Mouse (Mus musculus) liver, postnatal 0 days (tissue): ENCODE data around the gene Ick.

Experiments used
- CTCF ChIP-seq: sonication (generic); IDR thresholded peaks from 2 replicates; pipeline ENCODE4 v1.5.1; 2016; ENCODE audit warnings: antibody characterized with exemption, low read depth
- EP300 ChIP-seq: IDR thresholded peaks from 2 replicates; pipeline ENCODE4 v1.6.1; 2016; ENCODE audit warnings: antibody characterized with exemption, low read depth, mild to moderate bottlenecking

GRCm38 (mm10) chr9:78126643-78127042, 17.7 kb downstream of the Ick start:
- no peak for TF ChIP-seq EP300
- TF ChIP-seq CTCF = no peak
